Mouse (Mus musculus) retina, embryonic 14.5 days (tissue): ENCODE measurements at regions not wholly inside any gene's neighbourhood (a gene's known extent, or its start where the extent isn't known, plus 50 kb on each side); places are given as distances from the start of the nearest gene placed in this dataset.
A peak's percentile ranks its signal among the peaks of the same experiment; 100 is the strongest.

Experiments used
- DNase-seq: peaks from one replicate; pipeline ENCODE4 v3.0.0-alpha.2; 2015; ENCODE audit warnings: low spot score

- no peak for DNase-seq
Measured at GRCm38 (mm10) chr2:157633286-157633685, 62.2 kb upstream of the Blcap start.

DNA sequence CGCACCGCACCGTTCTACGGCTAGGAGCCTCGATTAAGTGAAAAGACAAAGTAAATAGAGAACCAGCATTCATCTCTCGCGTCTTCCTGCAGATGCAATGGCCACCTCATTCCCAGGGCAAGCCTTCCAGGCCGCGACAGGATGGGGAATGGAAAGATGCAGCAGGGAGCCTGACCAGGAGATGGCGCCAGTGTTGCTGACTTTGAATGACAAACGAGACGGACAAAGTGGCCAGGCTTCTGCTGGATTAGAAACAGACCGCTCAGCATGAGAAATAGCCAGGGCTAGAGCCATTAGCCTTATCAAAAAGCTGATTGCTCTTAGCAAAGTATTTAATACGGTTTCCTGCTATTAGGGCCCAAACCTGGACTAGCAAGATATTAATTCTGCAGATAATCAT is 64.6 kb upstream of the Blcap start:
- peak; percentile 96 for DNase-seq

DNA sequence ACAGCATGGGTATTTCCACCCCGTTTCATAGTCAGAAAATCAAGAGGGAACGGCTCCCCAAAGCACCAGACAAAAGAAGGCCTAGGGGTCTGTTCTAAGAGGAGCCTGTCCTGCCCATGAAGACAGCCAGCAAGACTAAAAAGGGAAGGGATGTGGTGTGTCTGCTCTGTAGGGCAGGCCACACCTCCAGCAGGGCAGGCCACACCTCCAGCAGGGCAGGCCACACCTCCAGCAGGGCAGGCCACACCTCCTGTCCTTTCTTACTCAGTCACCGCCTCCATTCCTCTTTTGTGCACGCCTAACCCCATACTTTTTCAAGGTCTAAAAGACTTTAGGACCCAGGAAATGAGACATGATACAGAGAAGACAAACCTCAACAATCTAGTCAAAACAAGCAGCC is 69.8 kb upstream of the Blcap start:
- DNase-seq, result no peak

GRCm38 (mm10) chr2:157663584-157664375 is 73.4 kb upstream of the Ctnnbl1 start:
- DNase-seq, result peak; percentile 75

DNA sequence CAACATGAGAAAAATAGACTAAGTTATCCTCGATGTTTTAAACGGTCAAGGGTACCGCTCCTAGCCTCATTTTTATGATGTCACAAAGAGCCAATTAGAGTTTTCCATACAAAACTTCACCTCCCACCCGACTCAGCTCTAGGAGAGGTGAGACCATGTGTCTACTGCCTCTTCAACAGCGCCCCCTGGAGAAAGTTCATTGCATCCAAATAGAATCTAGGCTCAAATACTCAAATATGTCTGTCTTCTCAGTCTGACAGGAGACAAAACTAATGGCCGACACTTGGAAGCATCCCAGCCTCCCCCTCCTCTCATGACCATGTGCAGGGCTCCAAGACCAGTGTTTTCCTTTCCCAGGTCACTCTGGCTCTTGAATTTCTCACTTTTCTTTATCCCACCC is 72.7 kb upstream of the Ctnnbl1 start:
- DNase-seq, result peak; percentile 14

DNA sequence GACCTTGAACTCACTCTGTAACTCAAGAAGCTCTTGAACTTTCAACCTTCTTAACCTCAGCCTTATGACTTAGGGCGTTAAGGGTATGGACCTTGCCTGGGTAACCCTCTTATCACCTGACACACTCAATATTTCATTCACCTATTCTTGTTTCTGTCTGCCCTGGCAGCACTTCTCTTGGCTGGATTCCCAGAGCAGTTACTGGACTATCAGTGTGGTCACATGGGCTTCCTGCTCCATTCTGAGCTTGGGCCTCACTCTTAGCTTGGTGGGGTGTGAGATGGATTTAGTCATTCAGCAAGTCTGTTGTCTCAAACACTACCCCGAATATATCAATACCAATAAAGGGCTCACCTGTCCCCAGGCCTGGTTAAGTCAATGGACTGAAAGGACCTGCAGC is 67.0 kb upstream of the Ctnnbl1 start:
- no peak for DNase-seq

GRCm38 (mm10) chr2:157674906-157675305 is 62.3 kb upstream of the Ctnnbl1 start:
- no peak for DNase-seq

DNA sequence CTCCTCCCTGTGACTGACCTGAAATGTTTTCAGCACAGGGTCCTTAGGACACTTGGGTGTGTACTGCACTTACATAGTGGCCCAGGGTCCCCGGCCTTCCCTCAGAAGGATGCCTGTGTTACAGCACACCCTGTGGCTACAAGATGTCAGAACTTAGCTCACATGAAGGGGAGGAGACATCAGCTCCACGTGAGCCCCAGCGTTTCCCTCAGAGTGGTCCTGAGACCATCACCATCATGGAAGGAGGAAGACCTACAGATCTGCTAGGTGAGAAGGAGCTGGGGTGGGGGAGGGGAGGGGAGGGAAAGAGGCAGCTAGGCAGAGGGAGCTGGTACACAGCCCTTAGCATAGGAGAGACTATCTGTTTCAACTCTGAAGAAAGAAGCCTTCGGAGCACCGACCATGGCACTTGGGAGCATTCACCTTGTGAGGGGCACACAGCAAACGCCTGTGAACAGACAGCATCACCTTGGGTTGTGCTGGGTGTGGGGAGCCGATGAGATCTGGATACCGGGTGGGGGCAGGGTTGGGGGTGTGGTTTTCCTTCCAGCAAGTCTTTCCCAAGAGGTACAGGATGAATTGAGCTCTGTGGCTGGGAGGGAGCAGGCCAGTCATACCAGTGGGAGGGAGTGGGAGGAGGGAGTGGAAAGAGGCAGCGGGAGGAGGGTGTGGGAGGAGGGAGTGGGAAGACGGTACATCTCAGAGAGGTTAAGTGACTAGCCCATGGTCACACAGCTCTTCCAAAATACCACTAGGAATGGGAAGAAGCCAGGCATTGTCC is 60.6 kb upstream of the Ctnnbl1 start:
- no peak for DNase-seq

- DNase-seq, result no peak
Measured at GRCm38 (mm10) chr2:157677262-157677661, 59.9 kb upstream of the Ctnnbl1 start.

DNA sequence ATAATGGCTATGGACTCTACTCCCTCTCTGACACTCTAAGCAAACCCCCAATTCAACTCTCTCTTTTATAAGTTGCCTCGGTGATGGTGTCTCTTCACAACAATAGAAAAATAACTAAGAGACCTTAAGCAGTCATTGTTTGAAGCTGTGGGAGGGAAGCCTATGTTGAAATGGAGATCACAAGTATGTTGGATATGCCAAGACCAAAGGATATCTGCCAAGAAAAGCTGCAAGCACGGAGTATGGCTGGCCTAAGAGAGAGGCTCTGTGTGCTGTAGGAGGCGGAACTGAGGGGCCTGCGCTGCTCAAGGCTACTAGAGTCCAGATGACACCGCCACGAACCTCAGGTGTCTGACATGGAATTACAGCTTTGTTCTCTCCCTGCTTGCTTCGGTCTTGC is 55.3 kb upstream of the Ctnnbl1 start:
- DNase-seq, result no peak
